Mouse (Mus musculus): ENCODE measurements around the gene Gm20388. TPM values are rescaled to one million over a fixed set of nuclear protein-coding genes. Genes with fewer than 3 reads are reported as not detected.
A peak's percentile ranks its signal among the peaks of the same experiment; 100 is the strongest.

Gm20388 gene
- total and polyA plus RNA-seq, 2 experiments from 2014 or later, result 51.3 TPM; not detected in 1

DNA sequence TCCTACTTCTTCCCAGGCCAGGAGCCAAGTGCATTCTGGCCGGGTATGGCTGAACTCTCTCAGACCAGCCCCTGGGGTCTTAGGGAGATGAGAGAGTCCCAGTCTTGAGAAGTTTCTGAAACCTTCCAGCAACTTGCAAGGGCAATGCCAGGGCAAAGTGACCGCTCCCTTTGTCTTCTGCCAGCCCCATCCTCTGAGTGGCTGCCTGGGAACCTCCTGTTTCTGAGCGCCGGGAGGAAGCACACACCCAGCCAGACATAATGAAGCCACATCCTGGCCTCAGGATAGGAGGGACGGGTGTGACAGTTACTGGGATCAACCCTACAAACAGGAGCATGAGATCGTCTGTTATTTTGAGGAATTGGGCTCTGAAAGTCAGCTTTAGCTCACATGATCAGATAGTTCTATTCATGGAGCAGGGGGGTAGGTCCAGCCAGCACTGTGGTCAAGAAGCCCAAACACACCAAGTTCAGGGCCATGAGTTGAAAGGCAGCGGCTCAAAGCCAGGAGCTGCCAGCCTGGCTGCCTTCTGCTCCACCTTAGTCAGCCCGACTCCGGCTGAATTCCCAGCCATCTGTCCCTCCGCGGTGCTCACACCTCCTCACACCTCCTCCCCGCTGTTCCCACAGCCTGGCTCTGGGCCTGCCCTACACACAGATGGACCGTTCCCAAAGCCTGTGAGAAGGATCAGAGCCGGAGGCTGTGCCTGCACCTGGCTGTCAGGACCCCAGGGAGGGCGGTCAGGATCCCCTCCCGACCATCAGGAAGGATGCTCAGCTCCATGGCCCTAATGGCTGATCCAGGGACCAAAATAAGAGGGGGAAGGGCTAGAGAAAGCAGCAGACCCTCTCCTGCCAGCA lies 2766.2 kb downstream of the Gm20388 start:
- 9% methylated on average over 16 of the region's 16 CpGs for WGBS
- peak; percentile 74 for DNase-seq
- no peaks in the 10 kb centered on the region for H3K27me3 ChIP-seq (ENCODE audit: insufficient read depth, low read length)
- peak; percentile 20 for ATAC-seq
- peak overlapping the region; percentile 86 for H3K27ac ChIP-seq (ENCODE audit: low read depth, low read length)
- H3K9me3 ChIP-seq (ENCODE audit: low read length), result no peaks in the 10 kb centered on the region
- peak overlapping the region; percentile 87 for H3K4me2 ChIP-seq (ENCODE audit: low read depth)
- H3K4me3 ChIP-seq (ENCODE audit: low read depth, low read length), result peak overlapping the region; percentile 86
- TF ChIP-seq CTCF (IDR thresholded peaks at IDR 0.05; ENCODE audit: low read depth), result no peak
- peaks cover 10% of the 10 kb centered on the region; the same call in 1 of the 2 replicates for H3K4me1 ChIP-seq (ENCODE audit: insufficient read depth)
- no peaks in the 10 kb centered on the region for H3K36me3 ChIP-seq (ENCODE audit: insufficient read depth)
- peak overlapping the region; percentile 72 for H3K9ac ChIP-seq

DNA sequence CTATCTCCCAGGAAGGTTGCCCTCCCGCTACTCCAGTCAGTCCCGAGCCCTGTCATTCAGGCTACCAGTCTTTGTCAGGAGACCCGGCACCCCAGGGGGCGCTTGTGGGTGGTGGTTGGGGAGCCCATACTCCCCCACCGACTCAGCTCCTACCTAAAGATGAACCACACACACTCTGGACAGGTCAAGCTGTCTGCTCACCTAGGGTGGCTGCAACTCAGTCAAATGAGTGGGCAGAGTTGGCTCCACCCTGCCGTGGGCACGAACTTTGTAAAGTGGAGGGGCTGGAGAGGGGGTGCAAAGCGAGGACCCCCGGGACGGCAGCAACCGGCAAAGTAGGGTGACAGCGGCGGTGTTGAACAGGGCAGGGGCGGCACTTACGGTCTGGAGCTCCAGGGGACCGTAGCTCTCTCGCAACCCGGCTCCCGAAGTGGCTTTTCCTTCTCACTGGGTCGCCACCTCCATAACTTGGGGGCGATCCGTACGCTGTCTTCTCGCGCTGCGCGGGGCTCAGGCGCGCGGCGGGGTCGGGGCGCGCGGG lies 2766.9 kb downstream of the Gm20388 start:
- no peaks in the 10 kb centered on the region for H3K9me3 ChIP-seq (ENCODE audit: low read length)
- H3K36me3 ChIP-seq (ENCODE audit: insufficient read depth), result no peaks in the 10 kb centered on the region
- H3K4me2 ChIP-seq (ENCODE audit: low read depth), result peak overlapping the region; percentile 87
- H3K9ac ChIP-seq, result peak overlapping the region; percentile 72
- peak overlapping the region; percentile 86 for H3K4me3 ChIP-seq (ENCODE audit: low read depth, low read length)
- ATAC-seq, result peak; percentile 17; the same call in 1 of the 2 replicates
- under 1% methylated on average over 34 of the region's 35 CpGs for WGBS
- peak overlapping the region; percentile 86 for H3K27ac ChIP-seq (ENCODE audit: low read depth, low read length)
- no peaks in the 10 kb centered on the region for H3K27me3 ChIP-seq (ENCODE audit: insufficient read depth, low read length)
- DNase-seq, result no peak
- TF ChIP-seq CTCF (IDR thresholded peaks at IDR 0.05; ENCODE audit: low read depth), result peak; percentile 34; the same call in 1 of the 2 replicates
- H3K4me1 ChIP-seq (ENCODE audit: insufficient read depth), result peaks cover 10% of the 10 kb centered on the region; the same call in 1 of the 2 replicates

DNA sequence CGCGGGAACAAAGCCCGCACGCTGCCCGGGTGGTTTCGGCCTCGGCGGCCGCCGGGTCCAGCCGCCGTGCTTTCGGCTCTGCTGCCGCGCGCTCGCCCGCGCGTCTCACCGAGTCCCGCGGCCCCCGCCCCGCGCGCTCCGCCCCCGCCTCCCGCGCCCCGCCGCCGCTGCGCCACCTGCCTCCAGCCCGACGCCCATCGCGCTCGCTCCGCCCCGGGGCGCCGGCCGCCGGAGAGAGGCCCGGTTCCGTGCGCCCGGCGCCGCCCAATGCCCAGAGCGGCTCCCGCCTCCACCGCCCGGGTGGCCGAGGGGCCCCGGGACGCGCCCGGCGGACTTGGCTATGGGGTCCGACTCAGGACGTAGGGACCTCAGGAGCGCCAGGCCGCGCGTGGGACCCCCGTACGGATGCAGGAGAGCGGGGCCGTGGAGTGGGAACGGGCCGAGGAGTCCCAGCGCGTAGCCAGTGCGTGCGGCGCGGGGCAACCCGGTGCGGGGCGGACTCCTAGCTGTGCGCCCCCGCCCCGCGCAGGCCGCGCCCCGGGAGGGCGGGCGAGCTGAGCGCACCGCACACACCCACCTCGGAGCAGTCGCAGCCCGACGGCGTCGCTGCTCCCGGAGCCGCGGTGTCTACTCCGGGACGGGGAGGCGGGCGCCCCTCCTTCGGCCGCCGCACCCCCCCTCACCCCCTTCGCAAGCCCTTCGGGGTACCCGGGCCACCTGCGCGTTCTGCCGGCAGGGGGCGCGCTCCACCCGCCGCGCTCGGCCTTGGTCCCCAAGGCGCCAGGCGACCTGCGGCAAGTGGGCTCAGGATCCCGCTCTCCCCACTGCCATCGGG lies 2767.6 kb downstream of the Gm20388 start:
- Histone ChIP-seq H3K9me3 (ENCODE audit: low read length) (no peaks in the 10 kb centered on the region), H3K4me2 (ENCODE audit: low read depth) (peak overlapping the region; percentile 87), H3K9ac (peak overlapping the region; percentile 72), H3K4me3 (ENCODE audit: low read depth, low read length) (peak overlapping the region; percentile 86), H3K27ac (ENCODE audit: low read depth, low read length) (peak overlapping the region; percentile 86), H3K27me3 (ENCODE audit: insufficient read depth, low read length) (no peaks in the 10 kb centered on the region), H3K36me3 (ENCODE audit: insufficient read depth) (no peaks in the 10 kb centered on the region), H3K4me1 (ENCODE audit: insufficient read depth) (peaks cover 10% of the 10 kb centered on the region; the same call in 1 of the 2 replicates)
- DNase-seq (peak; percentile 89), ATAC-seq (peak; percentile 87)
- TF ChIP-seq CTCF (IDR thresholded peaks at IDR 0.05; ENCODE audit: low read depth), result peak; percentile 94
- WGBS, result 2% methylated on average over 85 of the region's 127 CpGs

GRCm38 (mm10) chr8:122678896-122679210 lies 2768.2 kb downstream of the Gm20388 start:
- ATAC-seq (no peak), DNase-seq (no peak)
- Histone ChIP-seq H3K9me3 (ENCODE audit: low read length) (no peaks in the 10 kb centered on the region), H3K9ac (peak overlapping the region; percentile 72), H3K27ac (ENCODE audit: low read depth, low read length) (no peak overlapping the region), H3K4me2 (ENCODE audit: low read depth) (peak overlapping the region; percentile 87), H3K4me1 (ENCODE audit: insufficient read depth) (peaks cover 10% of the 10 kb centered on the region; the same call in 1 of the 2 replicates), H3K36me3 (ENCODE audit: insufficient read depth) (no peaks in the 10 kb centered on the region), H3K4me3 (ENCODE audit: low read depth, low read length) (peak overlapping the region; percentile 86), H3K27me3 (ENCODE audit: insufficient read depth, low read length) (no peaks in the 10 kb centered on the region)
- WGBS, result under 1% methylated on average over 14 of the region's 14 CpGs
- TF ChIP-seq CTCF (IDR thresholded peaks at IDR 0.05; ENCODE audit: low read depth), result no peak

DNA sequence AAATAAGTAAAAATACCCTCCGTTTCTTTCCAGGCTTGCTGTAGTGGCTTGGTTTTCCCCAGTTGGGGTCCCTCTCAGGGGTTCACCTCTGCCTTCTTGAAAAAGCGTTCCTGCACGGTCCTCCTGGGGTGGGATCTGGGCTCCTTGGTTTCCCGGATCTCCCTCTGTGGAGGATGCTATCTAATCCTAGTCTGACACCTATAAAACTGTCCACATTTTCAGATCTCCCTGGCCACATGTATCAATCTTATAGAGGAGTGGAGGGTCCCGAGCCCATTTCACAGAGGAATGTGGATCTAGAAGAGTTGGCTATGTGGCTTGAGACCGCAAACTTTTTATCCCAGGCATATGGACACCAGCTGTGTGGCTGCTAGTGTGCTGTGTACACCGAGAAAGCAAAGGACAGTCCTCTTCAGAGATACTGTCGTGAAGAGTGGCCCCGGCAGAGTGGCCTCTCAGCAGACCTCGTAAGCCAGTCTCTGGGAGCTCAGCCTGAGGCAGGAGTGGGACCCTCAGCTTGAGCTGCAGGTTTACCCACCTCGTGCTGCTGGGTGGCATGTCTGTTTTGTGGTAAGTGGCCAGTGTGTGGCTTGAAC lies 2768.8 kb downstream of the Gm20388 start:
- Histone ChIP-seq H3K9ac (no peak overlapping the region), H3K4me2 (ENCODE audit: low read depth) (peak overlapping the region; percentile 87), H3K4me1 (ENCODE audit: insufficient read depth) (peaks cover 10% of the 10 kb centered on the region; the same call in 1 of the 2 replicates), H3K9me3 (ENCODE audit: low read length) (no peaks in the 10 kb centered on the region), H3K36me3 (ENCODE audit: insufficient read depth) (no peaks in the 10 kb centered on the region), H3K27ac (ENCODE audit: low read depth, low read length) (no peak overlapping the region), H3K4me3 (ENCODE audit: low read depth, low read length) (peak overlapping the region; percentile 86; the same call in 1 of the 2 replicates), H3K27me3 (ENCODE audit: insufficient read depth, low read length) (no peaks in the 10 kb centered on the region)
- no peak for TF ChIP-seq CTCF (IDR thresholded peaks at IDR 0.05; ENCODE audit: low read depth)
- no peak for ATAC-seq
- WGBS, result 21% methylated on average over 11 of the region's 11 CpGs
- DNase-seq, result no peak

DNA sequence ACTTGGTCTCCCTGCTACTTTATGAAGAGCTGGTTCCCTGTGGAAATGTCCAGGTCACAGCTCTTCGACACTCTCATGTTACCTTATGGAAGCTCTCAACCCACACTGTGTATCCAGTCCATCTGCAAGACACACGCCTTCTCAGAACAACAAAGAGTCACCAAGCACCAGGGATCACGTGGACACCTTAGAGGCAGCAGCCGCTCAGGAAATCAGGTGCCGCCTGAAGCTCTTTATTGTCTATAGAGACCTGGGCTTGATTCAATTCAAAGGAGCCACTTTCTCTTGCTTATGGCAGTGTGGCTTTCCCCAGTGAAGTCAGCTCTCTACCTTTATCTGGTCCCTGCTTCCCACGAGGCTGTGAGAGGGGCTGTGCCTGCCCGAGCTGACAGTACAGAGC lies 2769.5 kb downstream of the Gm20388 start:
- TF ChIP-seq CTCF (IDR thresholded peaks at IDR 0.05; ENCODE audit: low read depth), result no peak
- Histone ChIP-seq H3K4me2 (ENCODE audit: low read depth) (no peak overlapping the region), H3K4me1 (ENCODE audit: insufficient read depth) (peaks cover 10% of the 10 kb centered on the region; the same call in 1 of the 2 replicates), H3K4me3 (ENCODE audit: low read depth, low read length) (no peak overlapping the region), H3K27ac (ENCODE audit: low read depth, low read length) (no peak overlapping the region), H3K27me3 (ENCODE audit: insufficient read depth, low read length) (no peaks in the 10 kb centered on the region), H3K9me3 (ENCODE audit: low read length) (no peaks in the 10 kb centered on the region), H3K36me3 (ENCODE audit: insufficient read depth) (no peaks in the 10 kb centered on the region), H3K9ac (no peak overlapping the region)
- no peak for ATAC-seq
- WGBS, result 31% methylated on average over 7 of the region's 7 CpGs
- no peak for DNase-seq

Data from forebrain, postnatal 0 days (tissue).